Mouse (Mus musculus): Measurements from ENCODE around the gene Gm17571. TPM values are rescaled to one million over a fixed set of nuclear protein-coding genes. Genes with fewer than 3 reads are reported as not detected.

Gene Gm17571
- total and polyA plus RNA-seq, 3 experiments: not detected

DNA sequence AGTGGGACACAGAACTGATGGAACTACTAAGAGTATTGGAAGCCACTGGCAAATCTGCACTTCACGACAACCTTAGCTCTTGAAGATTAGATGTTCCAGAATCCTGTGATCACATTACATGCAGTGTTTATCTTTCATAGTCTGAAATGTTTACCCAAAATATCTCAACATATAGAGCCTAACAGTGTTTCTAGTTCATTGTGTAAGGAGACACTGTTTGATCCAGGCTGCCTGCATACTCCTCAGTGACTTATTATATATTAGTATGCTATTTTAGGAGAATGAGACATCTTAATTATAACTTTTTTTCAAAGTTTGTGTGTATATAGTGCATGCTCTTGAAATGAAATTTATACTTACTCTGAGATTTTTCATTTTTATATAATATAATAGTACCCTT is 39.4 kb upstream of the Gm17571 start:
- H3K79me2 ChIP-seq (ENCODE audit: control insufficient read depth, insufficient read depth, low read length, poor library complexity): no peaks in the 10 kb centered on the region
- no peaks in the 10 kb centered on the region for H3K9me3 ChIP-seq (replicated peaks; ENCODE audit: insufficient read depth, low read length)
- no peaks in the 10 kb centered on the region for H3K36me3 ChIP-seq (ENCODE audit: control insufficient read depth in 1 of 2, insufficient read depth in 2 of 2, low read length in 2 of 2)
- no peak for DNase-seq (ENCODE audit: low read depth, low spot score)
- H3K4me3 ChIP-seq (ENCODE audit: control insufficient read depth in 1 of 2, insufficient read depth in 1 of 2, low read depth in 2 of 2, low read length in 2 of 2): no peak overlapping the region
- H3K27me3 ChIP-seq (ENCODE audit: control insufficient read depth in 1 of 2, insufficient read depth in 2 of 2, low read length in 2 of 2): peaks cover 1 to 3% of the 10 kb centered on the region in 2 experiments; a peak in 2 of 4 replicates
- no peak overlapping the region for H3K9ac ChIP-seq (ENCODE audit: control insufficient read depth, low read depth, low read length, poor library complexity, severe bottlenecking)
- TF ChIP-seq ZNF384 (IDR thresholded peaks at IDR 0.05; ENCODE audit: low read depth, low read length) (no peak), POLR2AphosphoS2 (IDR thresholded peaks at IDR 0.05; ENCODE audit: low read length) (no peak), SMC3 (IDR thresholded peaks at IDR 0.05; ENCODE audit: low read depth, low read length) (no peak), USF1 (IDR thresholded peaks at IDR 0.05; ENCODE audit: low read depth, low read length) (no peak), HCFC1 (IDR thresholded peaks at IDR 0.05; ENCODE audit: low read depth, low read length) (no peak), CHD2 (IDR thresholded peaks at IDR 0.05; ENCODE audit: low read length) (no peak), NRF1 (IDR thresholded peaks at IDR 0.05; ENCODE audit: insufficient read depth, low read depth, low read length, poor library complexity, severe bottlenecking) (no peak), MAZ (IDR thresholded peaks at IDR 0.05; ENCODE audit: low read depth, low read length) (no peak), JUND (IDR thresholded peaks at IDR 0.05; ENCODE audit: low read depth, low read length) (no peak), POLR2A (IDR thresholded peaks at IDR 0.05; ENCODE audit: control insufficient read depth in 1 of 2, insufficient read depth in 1 of 2, low read depth in 1 of 2, low read length in 2 of 2, poor library complexity in 1 of 2) (no peak), TCF12 (IDR thresholded peaks at IDR 0.05; ENCODE audit: low read depth, low read length) (no peak), BHLHE40 (IDR thresholded peaks at IDR 0.05; ENCODE audit: borderline replicate concordance, low read depth, low read length) (no peak), RAD21 (IDR thresholded peaks at IDR 0.05; ENCODE audit: low read depth, low read length) (no peak), NELFE (IDR thresholded peaks at IDR 0.05; ENCODE audit: low read depth, low read length) (no peak), GABPA (IDR thresholded peaks at IDR 0.05; ENCODE audit: low read depth, low read length) (no peak), TAL1 (IDR thresholded peaks at IDR 0.05; ENCODE audit: low read length) (no peak), UBTF (IDR thresholded peaks at IDR 0.05; ENCODE audit: borderline replicate concordance, insufficient read depth, low read depth, low read length) (no peak), MEF2A (IDR thresholded peaks at IDR 0.05; ENCODE audit: extremely low read depth, insufficient replicate concordance, low read depth, low read length, poor library complexity, severe bottlenecking) (no peak), CTCF (IDR thresholded peaks at IDR 0.05 in 2 of 3, conservative IDR thresholded peaks at IDR 0.05 in 1 of 3; ENCODE audit: control insufficient read depth in 1 of 3, insufficient read depth in 1 of 3, low read depth in 2 of 3, low read length in 3 of 3, poor library complexity in 1 of 3, severe bottlenecking in 1 of 3) (no peak)
- no peaks in the 10 kb centered on the region for H3K4me1 ChIP-seq (ENCODE audit: control insufficient read depth in 1 of 2, insufficient read depth in 2 of 2, low read length in 2 of 2)
- H3K27ac ChIP-seq (ENCODE audit: control insufficient read depth, low read depth, low read length): no peak overlapping the region

All from MEL (cell line).